In genomic region chr5:37131841-37132240, GRCm38 (mm10) we compare ENCODE assay signal across 12 mouse cellular contexts. TPM values are rescaled to one million over a fixed set of nuclear protein-coding genes. Genes with fewer than 3 reads are reported as not detected.
DNase-seq lines count a peak whose midpoint lies in the region.
"Had no signal": no experiment of that assay in that cellular context is flagged by ENCODE, and none has a peak within 500 bp of the region (broad histone marks: within the 10 kb centered on the region; RNA-seq: fewer than 3 reads in every experiment).

No protein-coding gene starts in this region.

- DNase-seq in 3T3-L1 (ENCODE audit: low read depth, low spot score) (peak; percentile 60), 416B (ENCODE audit: low read depth) (peak; percentile 48)
- DNase-seq in c-Kit-positive CD71-positive TER-119-negative erythroid progenitor cells, embryonic 14.5 days (ENCODE audit: low read depth), result peak; percentile 5
- peak; percentile 48 for DNase-seq in induced T-regulatory cell, adult 2 months (ENCODE audit: low read depth)
- no peak for DNase-seq in gastrocnemius, postnatal 25 days
- no peak for DNase-seq in urinary bladder, postnatal 10 days (ENCODE audit: low spot score)
- DNase-seq in ovary, postnatal 36 days (ENCODE audit: low spot score), result no peak
- DNase-seq: adrenal gland, postnatal 10 days; kidney, adult 8-10 months had no signal

RNA-seq across cellular contexts. Expression of gene Gm1043, which starts 46.7 kb away (rescaled TPM):
- total RNA-seq in gastrocnemius, postnatal 25 days (2021), result not detected
- total RNA-seq: common myeloid progenitor, adult 5-6 weeks; hematopoietic stem cell, adult 5-6 weeks; megakaryocyte, adult 5-6 weeks had no signal

Comparison
In these comparisons a context has a peak if more than half of its experiments do, and no peak if none do; other contexts are left out.
1. DNase-seq: peak in 3T3-L1 (single experiment), 416B (single experiment), c-Kit-positive CD71-positive TER-119-negative erythroid progenitor cells, embryonic 14.5 days (single experiment) and induced T-regulatory cell, adult 2 months (single experiment); none in gastrocnemius, postnatal 25 days (single experiment), urinary bladder, postnatal 10 days (single experiment) and ovary, postnatal 36 days (single experiment).